Mouse (Mus musculus) liver (tissue): ENCODE measurements around the gene Uba52.
A peak's percentile ranks its signal among the peaks of the same experiment; 100 is the strongest.

Experiments
- DNase-seq: peaks from one replicate; pipeline ENCODE4 v3.0.0-alpha.2; 2020; ENCODE audit warnings: mixed read lengths

The Uba52 gene

DNA sequence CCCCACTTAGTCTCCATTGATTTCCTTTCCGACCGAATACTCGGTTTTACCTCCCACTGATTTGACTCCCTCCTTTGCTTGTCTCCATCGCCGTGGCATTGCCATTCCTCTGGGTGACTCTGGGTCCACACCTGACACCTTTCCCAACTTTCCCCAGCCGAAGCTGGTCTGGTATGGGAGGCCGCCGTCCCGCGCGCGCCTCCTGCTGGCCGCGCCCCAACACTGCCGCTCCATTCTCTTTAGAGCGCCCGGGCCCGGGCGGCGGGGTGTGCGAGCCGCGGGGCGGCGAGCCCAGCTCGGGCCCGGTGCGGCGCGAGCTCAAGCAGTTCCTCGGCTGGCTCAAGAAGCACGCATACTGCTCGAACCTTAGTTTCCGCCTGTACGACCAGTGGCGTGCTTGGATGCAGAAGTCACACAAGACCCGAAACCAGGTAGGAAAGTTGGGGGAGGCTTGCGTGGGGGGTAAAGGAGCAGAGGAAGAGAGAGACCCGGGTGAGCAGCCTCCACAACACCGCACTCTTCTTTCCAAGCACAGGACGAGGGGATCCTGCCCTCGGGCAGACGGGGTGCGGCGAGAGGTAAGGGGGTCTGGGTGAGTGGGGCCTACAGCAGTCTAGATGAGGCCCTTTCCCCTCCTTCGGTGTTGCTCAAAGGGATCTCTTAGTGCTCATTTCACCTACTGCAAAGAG is 7.4 kb downstream of the Uba52 start:
- DNase-seq, result peak; percentile 80

DNA sequence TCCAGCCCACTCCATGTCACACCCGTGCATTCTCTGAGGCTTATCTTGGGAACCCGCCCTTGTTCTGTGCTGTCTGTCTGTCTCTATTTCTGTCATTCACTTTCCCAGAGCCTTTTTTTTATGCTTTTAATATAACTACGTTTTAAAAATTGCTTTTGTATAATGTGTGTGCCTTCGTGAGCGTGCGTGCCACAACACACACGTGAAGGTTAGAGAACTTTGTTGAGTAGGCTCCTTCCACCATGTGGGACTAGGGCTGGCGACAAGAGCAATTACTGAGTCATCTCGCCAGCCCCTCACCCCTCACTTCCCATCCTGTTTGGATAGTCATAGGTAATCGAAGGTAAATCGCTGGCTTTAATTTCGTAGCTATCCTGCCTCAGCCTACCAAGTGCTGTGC is 8.1 kb downstream of the Uba52 start:
- DNase-seq, result no peak

- peak; percentile 57 for DNase-seq
These were observed 8.6 kb downstream of the Uba52 start for GRCm38 (mm10) chr8:70501820-70502529.

DNA sequence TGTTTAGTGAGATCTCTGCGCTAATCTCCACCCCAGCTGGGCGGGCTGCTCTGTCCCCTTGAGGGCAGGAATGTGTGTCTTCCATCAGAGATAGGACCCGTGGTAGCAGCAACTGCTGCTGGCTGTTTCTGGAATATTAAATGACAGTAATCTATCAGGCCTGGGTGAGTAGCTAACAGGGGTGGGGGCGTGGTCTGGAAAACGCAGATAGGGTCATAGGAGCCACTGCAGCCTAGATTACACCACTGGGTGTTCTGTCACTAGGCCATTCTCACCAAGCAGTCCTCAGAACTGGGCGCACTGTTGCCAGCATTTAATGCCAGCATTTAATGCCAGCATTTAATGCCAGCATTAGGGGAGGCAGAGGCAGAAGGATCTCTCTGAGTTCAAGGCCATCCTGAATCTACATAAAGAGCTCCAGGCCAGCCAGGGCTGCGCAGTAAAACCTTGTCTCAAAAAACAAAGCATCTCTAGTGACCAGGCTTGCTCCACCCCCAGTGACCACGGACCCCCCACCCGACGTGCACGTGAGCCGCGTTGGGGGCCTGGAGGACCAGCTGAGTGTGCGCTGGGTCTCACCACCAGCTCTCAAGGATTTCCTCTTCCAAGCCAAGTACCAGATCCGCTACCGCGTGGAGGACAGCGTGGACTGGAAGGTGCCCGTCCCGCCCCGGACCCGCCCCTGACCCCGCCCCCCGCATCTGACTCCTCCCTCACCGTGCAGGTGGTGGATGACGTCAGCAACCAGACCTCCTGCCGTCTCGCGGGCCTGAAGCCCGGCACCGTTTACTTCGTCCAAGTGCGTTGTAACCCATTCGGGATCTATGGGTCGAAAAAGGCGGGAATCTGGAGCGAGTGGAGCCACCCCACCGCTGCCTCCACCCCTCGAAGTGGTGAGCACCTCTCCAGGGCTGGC is 10.0 kb downstream of the Uba52 start:
- DNase-seq, result peak; percentile 86

- DNase-seq, result no peak
These were observed 14.9 kb downstream of the Uba52 start for GRCm38 (mm10) chr8:70495771-70496062.

DNA sequence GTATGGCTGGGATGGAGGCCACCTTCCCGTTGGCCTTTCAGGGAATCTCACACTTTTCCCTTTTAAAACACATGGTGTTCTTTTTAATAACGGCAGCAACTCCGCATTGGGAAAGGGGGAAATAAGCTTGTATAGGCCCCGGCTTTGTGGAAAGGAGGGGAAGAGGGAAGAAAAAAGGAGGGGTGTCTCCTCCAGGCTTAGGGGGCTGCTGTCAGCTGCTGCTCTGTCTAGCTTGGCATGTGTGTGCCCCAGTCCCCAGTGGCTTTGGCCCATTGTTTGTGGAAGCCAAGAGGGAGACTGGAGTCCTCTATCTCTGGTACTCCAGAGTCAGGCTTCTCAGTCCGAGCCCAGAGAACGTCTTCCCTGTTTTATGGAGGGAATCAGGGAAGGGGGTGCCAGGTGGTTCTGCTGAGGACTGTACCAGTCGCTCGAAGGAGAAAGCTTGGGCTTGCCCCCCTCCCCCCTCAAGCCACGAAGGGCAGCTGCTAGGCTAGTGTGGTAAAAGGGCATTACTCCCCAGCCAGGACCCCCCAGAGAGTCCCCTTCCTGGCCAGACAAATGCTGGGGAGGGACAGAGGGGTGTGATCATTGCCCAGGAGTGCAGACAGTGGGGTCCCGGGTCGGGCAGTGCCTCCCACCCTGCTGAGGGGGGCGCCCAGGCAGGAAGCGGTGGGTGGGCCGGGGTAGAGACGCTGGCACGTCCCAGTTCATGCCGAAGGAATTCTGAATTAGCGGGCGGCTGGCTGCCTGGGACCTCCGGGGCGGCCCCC is 15.4 kb downstream of the Uba52 start:
- no peak for DNase-seq

DNA sequence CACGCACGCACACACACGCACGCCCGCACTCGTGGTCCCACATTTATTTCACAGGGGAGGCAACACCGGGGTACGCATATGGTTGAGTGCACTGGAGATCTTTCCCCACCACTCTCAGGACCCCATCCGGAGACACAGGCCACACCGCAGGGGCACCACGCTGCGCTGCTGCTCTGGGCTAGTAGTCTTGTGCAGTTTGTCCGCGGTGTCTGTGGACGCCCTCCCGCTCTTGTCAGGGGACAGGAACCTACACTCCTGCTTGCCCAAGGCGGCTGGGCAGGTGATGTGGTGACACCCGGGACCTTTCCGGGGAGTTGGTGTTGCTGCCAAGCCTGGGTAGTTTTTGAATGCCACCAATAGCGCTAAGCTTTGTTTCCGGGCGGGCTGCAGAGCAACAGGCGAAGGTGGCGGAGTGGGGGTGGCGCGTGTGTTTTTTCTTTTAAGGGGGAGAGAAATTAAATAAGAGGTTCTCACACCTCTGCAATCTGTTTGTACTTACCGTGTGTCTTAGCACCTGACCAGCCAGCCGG is 16.1 kb downstream of the Uba52 start:
- DNase-seq, result no peak

GRCm38 (mm10) chr8:70493692-70494415 is 16.7 kb downstream of the Uba52 start:
- DNase-seq, result no peak

- no peak for DNase-seq
These were observed 17.6 kb downstream of the Uba52 start, which contains the start of gene Crlf1 for GRCm38 (mm10) chr8:70492664-70493640. Gene Crlf1, plus strand, starts transcription at chr8:70493158.

DNA sequence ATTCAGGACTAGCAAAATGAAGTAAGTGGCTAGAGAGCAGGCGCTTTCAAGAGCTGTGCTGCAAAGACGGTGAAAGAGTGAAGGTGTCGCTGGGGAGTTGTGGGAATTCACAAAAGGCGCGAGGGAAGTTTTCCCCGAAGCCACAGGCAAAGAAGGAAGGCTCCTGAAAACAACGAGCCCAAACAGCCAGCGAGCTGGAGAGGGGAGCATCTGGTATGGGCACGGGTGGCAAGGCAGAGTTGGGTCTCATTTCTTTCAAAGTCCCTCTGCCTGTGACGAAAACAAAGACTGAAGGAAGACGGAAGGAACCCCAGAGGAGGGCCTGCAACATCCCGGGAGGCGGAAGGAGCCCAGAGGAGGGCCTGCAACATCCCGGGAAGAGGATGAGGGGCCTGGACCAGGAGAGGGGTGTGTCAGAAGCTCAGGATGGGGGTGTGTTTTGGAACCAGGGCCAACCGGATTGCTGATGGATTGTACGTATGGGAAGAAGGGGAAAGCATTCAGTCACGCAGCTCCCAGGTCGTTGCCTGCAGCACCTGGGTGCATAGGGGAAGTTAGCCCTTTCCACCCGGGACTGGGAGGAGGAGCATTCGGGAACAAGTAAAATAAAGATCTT is 19.6 kb downstream of the Uba52 start:
- DNase-seq, result no peak

GRCm38 (mm10) chr8:70490061-70490879 is 20.3 kb downstream of the Uba52 start:
- no peak for DNase-seq

DNA sequence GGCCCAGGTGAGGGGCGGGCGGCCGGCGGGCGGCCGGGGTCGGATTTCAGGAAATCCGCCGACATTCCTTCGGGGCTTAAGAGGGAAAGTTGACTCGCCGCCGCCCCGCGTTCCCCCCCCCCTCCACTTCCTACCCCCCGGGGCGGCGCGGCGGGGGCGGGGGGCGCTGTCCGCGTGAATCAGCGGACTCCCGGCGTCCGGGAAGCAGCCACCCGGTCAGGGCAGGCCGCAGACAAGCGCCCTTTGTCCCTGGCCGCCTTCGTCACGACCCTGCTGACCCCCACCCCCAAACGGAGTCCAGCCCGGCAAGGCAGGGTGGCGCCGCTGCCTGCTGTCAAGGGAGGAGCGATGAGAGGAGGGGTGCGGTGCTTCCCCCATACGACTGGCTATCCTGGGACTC is 21.0 kb downstream of the Uba52 start:
- DNase-seq, result no peak

DNA sequence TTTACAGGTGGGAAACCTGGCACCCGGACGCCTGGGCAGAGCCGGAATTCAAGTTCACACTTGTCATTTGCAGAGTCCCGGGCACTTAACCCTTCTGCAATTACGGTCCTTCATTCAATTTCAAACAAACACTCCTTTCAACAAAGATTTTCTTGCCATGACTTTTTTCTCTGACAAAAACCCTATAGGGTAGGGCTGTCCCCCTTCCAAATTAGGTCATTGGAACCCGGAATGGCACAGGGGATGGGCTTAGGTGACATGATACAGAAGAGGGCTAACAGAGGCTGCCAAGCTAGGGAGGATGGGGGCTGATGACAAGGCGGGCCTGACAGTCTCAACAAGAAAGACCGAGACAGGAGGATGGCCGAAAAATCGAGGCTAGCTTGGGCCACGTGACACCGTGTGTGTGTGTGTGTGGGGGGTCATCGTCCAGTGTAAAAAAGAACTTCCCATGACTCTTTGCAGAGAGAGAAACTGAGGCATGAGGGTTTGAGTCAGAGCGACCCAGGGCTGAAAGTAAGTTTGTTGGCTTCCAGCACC is 21.6 kb downstream of the Uba52 start:
- DNase-seq, result no peak

- DNase-seq, result peak; percentile 62
These were observed 22.4 kb downstream of the Uba52 start for GRCm38 (mm10) chr8:70487993-70488796.

GRCm38 (mm10) chr8:70486941-70487520 is 23.6 kb downstream of the Uba52 start, which contains the start of gene Tmem59l:
Gene Tmem59l, minus strand, starts transcription at chr8:70487358.
- DNase-seq, result no peak

DNA sequence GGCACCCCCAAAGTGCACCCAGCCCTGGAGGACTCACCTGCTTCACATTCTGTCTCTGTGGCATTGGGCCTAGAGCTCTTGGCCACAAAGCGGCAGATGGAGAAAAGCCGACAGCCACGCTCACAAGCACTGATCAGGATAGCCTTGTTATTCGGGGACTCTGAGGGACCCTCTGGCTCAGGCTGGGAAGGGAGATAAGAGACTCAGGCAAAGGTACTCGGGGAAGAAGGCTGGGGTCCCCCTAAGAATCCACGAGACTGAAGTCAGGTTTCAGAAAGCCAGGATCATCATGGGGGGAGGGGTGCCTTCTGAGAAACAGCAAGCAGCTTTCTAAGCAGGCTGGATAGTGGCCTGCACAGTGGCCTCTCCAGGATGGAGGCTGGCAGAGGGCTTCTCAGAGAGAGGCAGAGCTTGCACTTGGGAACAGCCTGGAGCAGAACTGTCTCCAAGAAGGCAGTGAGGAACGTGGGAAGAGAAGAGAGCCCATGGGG is 24.4 kb downstream of the Uba52 start:
- no peak for DNase-seq

DNA sequence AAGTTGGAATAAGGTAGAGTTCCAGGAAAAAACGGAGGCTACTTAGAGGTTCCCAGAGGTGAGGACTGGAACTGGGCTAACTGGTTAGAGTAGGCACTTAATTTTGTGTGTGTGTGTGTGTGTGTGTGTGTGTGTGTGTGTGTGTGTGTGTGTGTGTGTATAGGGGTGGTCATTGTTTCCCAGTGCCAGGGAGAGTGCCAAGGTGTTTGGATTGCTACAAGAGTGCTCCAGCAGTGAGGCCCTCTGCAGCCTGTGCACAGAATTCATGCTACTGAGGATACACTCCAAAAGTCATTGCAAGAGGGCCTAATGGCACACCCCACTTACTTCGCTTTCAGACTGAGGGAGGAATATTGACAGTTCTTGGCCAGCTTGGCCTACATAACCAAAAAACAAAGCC is 27.7 kb downstream of the Uba52 start:
- no peak for DNase-seq
